Mouse (Mus musculus) cerebellum, postnatal 4 days (tissue): ENCODE measurements around the gene Sh2d1a.

Source experiments
- DNase-seq, 2 experiments: peaks; one replicate each; pipeline ENCODE4 v3.0.0; 2022; ENCODE audit warnings: low spot score in 2 of 2, mixed read lengths in 1 of 2

Sh2d1a gene

GRCm38 (mm10) chrX:42502291-42503043 lies at the start of gene Sh2d1a:
Gene Sh2d1a (plus strand): TSS chrX:42502453.
- DNase-seq, result no peak

GRCm38 (mm10) chrX:42453001-42453400 lies 49.3 kb upstream of the Sh2d1a start:
- no peak for DNase-seq

GRCm38 (mm10) chrX:42454533-42454932 lies 47.7 kb upstream of the Sh2d1a start:
- DNase-seq, result no peak

GRCm38 (mm10) chrX:42489446-42489845 lies 12.8 kb upstream of the Sh2d1a start, which contains the start of gene Tex13c2:
Gene Tex13c2 (plus strand): TSS chrX:42489691.
- no peak for DNase-seq

- DNase-seq, result peak in 1 of 2 experiments; percentile 2
These were observed 11.9 kb upstream of the Sh2d1a start for GRCm38 (mm10) chrX:42490336-42490735.

GRCm38 (mm10) chrX:42500538-42500937 lies 1.7 kb upstream of the Sh2d1a start:
- no peak for DNase-seq

- DNase-seq, result no peak
These were observed 8.9 kb downstream of the Sh2d1a start for GRCm38 (mm10) chrX:42511105-42511504.

GRCm38 (mm10) chrX:42512567-42512966 lies 10.3 kb downstream of the Sh2d1a start:
- DNase-seq, result no peak

- no peak for DNase-seq
These were observed 20.6 kb downstream of the Sh2d1a start for GRCm38 (mm10) chrX:42522868-42523267.

GRCm38 (mm10) chrX:42530703-42531102 lies 28.4 kb downstream of the Sh2d1a start:
- no peak for DNase-seq

GRCm38 (mm10) chrX:42540030-42540755 lies 37.9 kb downstream of the Sh2d1a start:
- DNase-seq, result peak in 1 of 2 experiments; percentile 9

- peak; percentile 28 to 72 for DNase-seq
These were observed 38.5 kb downstream of the Sh2d1a start for GRCm38 (mm10) chrX:42540756-42541053.

- DNase-seq, result no peak
These were observed 42.8 kb downstream of the Sh2d1a start for GRCm38 (mm10) chrX:42545076-42545475.

GRCm38 (mm10) chrX:42548513-42548912 lies 46.3 kb downstream of the Sh2d1a start:
- DNase-seq, result no peak

GRCm38 (mm10) chrX:42557284-42557683 lies 55.0 kb downstream of the Sh2d1a start:
- peak in 1 of 2 experiments; percentile 55 for DNase-seq

- DNase-seq, result no peak
These were observed 56.4 kb downstream of the Sh2d1a start for GRCm38 (mm10) chrX:42558683-42559082.
